Mouse (Mus musculus): ENCODE measurements around the gene Baz2b. TPM values are rescaled to one million over a fixed set of nuclear protein-coding genes. Genes with fewer than 3 reads are reported as not detected.

Gene Baz2b
- total and polyA plus RNA-seq, 2 experiments from 2014 or later, result 40.6 to 71.7 TPM

GRCm38 (mm10) chr2:60071813-60072212 lies 137.8 kb downstream of the Baz2b start:
- ATAC-seq, result no peak; the same call in 1 of the 2 replicates
- 68% methylated on average over 8 of the region's 8 CpGs for WGBS
- no peak for DNase-seq
- Histone ChIP-seq H3K9me3 (ENCODE audit: low read length) (no peaks in the 10 kb centered on the region), H3K4me2 (ENCODE audit: low read depth) (no peak overlapping the region), H3K4me3 (ENCODE audit: low read depth, low read length) (no peak overlapping the region), H3K27me3 (ENCODE audit: insufficient read depth, low read length) (no peaks in the 10 kb centered on the region), H3K27ac (ENCODE audit: low read depth, low read length) (no peak overlapping the region), H3K4me1 (ENCODE audit: insufficient read depth) (no peaks in the 10 kb centered on the region), H3K36me3 (ENCODE audit: insufficient read depth) (no peaks in the 10 kb centered on the region), H3K9ac (no peak overlapping the region)
- no peak for TF ChIP-seq CTCF (IDR thresholded peaks at IDR 0.05; ENCODE audit: low read depth)

- Histone ChIP-seq H3K4me3 (ENCODE audit: low read depth, low read length) (no peak overlapping the region), H3K36me3 (ENCODE audit: insufficient read depth) (no peaks in the 10 kb centered on the region), H3K27me3 (ENCODE audit: insufficient read depth, low read length) (no peaks in the 10 kb centered on the region), H3K4me1 (ENCODE audit: insufficient read depth) (no peaks in the 10 kb centered on the region), H3K9me3 (ENCODE audit: low read length) (no peaks in the 10 kb centered on the region), H3K4me2 (ENCODE audit: low read depth) (no peak overlapping the region), H3K27ac (ENCODE audit: low read depth, low read length) (no peak overlapping the region), H3K9ac (no peak overlapping the region)
- no peak for TF ChIP-seq CTCF (IDR thresholded peaks at IDR 0.05; ENCODE audit: low read depth)
- DNase-seq, result no peak
- no peak for ATAC-seq
- WGBS, result 74% methylated on average over 5 of the region's 5 CpGs
These were observed 138.7 kb downstream of the Baz2b start for GRCm38 (mm10) chr2:60070938-60071337.

- Histone ChIP-seq H3K9ac (no peak overlapping the region), H3K27ac (ENCODE audit: low read depth, low read length) (no peak overlapping the region), H3K4me1 (ENCODE audit: insufficient read depth) (no peaks in the 10 kb centered on the region), H3K4me3 (ENCODE audit: low read depth, low read length) (no peak overlapping the region), H3K9me3 (ENCODE audit: low read length) (no peaks in the 10 kb centered on the region), H3K36me3 (ENCODE audit: insufficient read depth) (no peaks in the 10 kb centered on the region), H3K4me2 (ENCODE audit: low read depth) (no peak overlapping the region), H3K27me3 (ENCODE audit: insufficient read depth, low read length) (no peaks in the 10 kb centered on the region)
- no peak for TF ChIP-seq CTCF (IDR thresholded peaks at IDR 0.05; ENCODE audit: low read depth)
- WGBS, result 20% methylated on average over 3 of the region's 3 CpGs
- DNase-seq (no peak), ATAC-seq (no peak)
These were observed 141.2 kb downstream of the Baz2b start for GRCm38 (mm10) chr2:60068468-60068867.

- no peak for ATAC-seq
- 0 out of 2 replicates have a peak, but pooled peaks cover 3% of the 10 kb centered on the region for H3K9me3 ChIP-seq (ENCODE audit: low read length)
- H3K27ac ChIP-seq (ENCODE audit: low read depth, low read length), result no peak overlapping the region
- H3K4me1 ChIP-seq (ENCODE audit: insufficient read depth), result no peaks in the 10 kb centered on the region
- no peak overlapping the region for H3K9ac ChIP-seq
- 95% methylated on average over 5 of the region's 5 CpGs for WGBS
- H3K36me3 ChIP-seq (ENCODE audit: insufficient read depth), result peaks cover 4% of the 10 kb centered on the region; the same call in 1 of the 2 replicates
- DNase-seq, result no peak
- H3K27me3 ChIP-seq (ENCODE audit: insufficient read depth, low read length), result no peaks in the 10 kb centered on the region
- no peak overlapping the region for H3K4me2 ChIP-seq (ENCODE audit: low read depth)
- no peak overlapping the region for H3K4me3 ChIP-seq (ENCODE audit: low read depth, low read length)
- TF ChIP-seq CTCF (IDR thresholded peaks at IDR 0.05; ENCODE audit: low read depth), result no peak
These were observed 144.2 kb downstream of the Baz2b start for GRCm38 (mm10) chr2:60065415-60065814.

- Histone ChIP-seq H3K4me1 (ENCODE audit: insufficient read depth) (no peaks in the 10 kb centered on the region), H3K9ac (no peak overlapping the region), H3K9me3 (ENCODE audit: low read length) (0 out of 2 replicates have a peak, but pooled peaks cover 3% of the 10 kb centered on the region), H3K4me3 (ENCODE audit: low read depth, low read length) (no peak overlapping the region), H3K27me3 (ENCODE audit: insufficient read depth, low read length) (no peaks in the 10 kb centered on the region), H3K36me3 (ENCODE audit: insufficient read depth) (peaks cover 4% of the 10 kb centered on the region; the same call in 1 of the 2 replicates), H3K27ac (ENCODE audit: low read depth, low read length) (no peak overlapping the region), H3K4me2 (ENCODE audit: low read depth) (no peak overlapping the region)
- no peak for ATAC-seq
- TF ChIP-seq CTCF (IDR thresholded peaks at IDR 0.05; ENCODE audit: low read depth), result no peak
- DNase-seq, result no peak
- WGBS, result 100% methylated on average over 1 of the region's 1 CpGs
These were observed 149.4 kb downstream of the Baz2b start for GRCm38 (mm10) chr2:60060185-60060775.

- Histone ChIP-seq H3K36me3 (ENCODE audit: insufficient read depth) (peaks cover 4% of the 10 kb centered on the region; the same call in 1 of the 2 replicates), H3K27ac (ENCODE audit: low read depth, low read length) (no peak overlapping the region), H3K9me3 (ENCODE audit: low read length) (0 out of 2 replicates have a peak, but pooled peaks cover 3% of the 10 kb centered on the region), H3K4me2 (ENCODE audit: low read depth) (no peak overlapping the region), H3K9ac (no peak overlapping the region), H3K4me3 (ENCODE audit: low read depth, low read length) (no peak overlapping the region), H3K4me1 (ENCODE audit: insufficient read depth) (no peaks in the 10 kb centered on the region), H3K27me3 (ENCODE audit: insufficient read depth, low read length) (no peaks in the 10 kb centered on the region)
- WGBS, result 95% methylated on average over 5 of the region's 5 CpGs
- DNase-seq, result no peak
- TF ChIP-seq CTCF (IDR thresholded peaks at IDR 0.05; ENCODE audit: low read depth), result no peak
- no peak for ATAC-seq
These were observed 150.3 kb downstream of the Baz2b start for GRCm38 (mm10) chr2:60059300-60059699.

- Histone ChIP-seq H3K4me1 (ENCODE audit: insufficient read depth) (peaks cover 6% of the 10 kb centered on the region; the same call in 1 of the 2 replicates), H3K9ac (no peak overlapping the region), H3K9me3 (ENCODE audit: low read length) (no peaks in the 10 kb centered on the region), H3K27ac (ENCODE audit: low read depth, low read length) (no peak overlapping the region), H3K4me3 (ENCODE audit: low read depth, low read length) (no peak overlapping the region), H3K36me3 (ENCODE audit: insufficient read depth) (no peaks in the 10 kb centered on the region), H3K4me2 (ENCODE audit: low read depth) (no peak overlapping the region), H3K27me3 (ENCODE audit: insufficient read depth, low read length) (no peaks in the 10 kb centered on the region)
- no peak for TF ChIP-seq CTCF (IDR thresholded peaks at IDR 0.05; ENCODE audit: low read depth)
- 24% methylated on average over 4 of the region's 4 CpGs for WGBS
- ATAC-seq (no peak), DNase-seq (no peak)
These were observed 153.6 kb downstream of the Baz2b start for GRCm38 (mm10) chr2:60056043-60056442.
